In genomic region chr12:104824244-104824906, GRCm38 (mm10) we compare ENCODE assay signal across 9 mouse cellular contexts. TPM values are rescaled to one million over a fixed set of nuclear protein-coding genes. Genes with fewer than 3 reads are reported as not detected.
A peak's percentile ranks its signal among the peaks of the same experiment; 100 is the strongest.
DNase-seq lines count a peak whose midpoint lies in the region; ATAC-seq lines count a peak whose summit lies in the region.
"Had no signal": no experiment of that assay in that cellular context is flagged by ENCODE, and none has a peak within 500 bp of the region (broad histone marks: within the 10 kb centered on the region; RNA-seq: fewer than 3 reads in every experiment).

No protein-coding gene starts in this region.

- 90% methylated on average over 12 of the region's 12 CpGs for WGBS in midbrain, embryonic 11.5 days
- WGBS in midbrain, embryonic 10.5 days = 91% methylated on average over 12 of the region's 12 CpGs
- WGBS in heart, embryonic 11.5 days (ENCODE audit: insufficient replicate concordance) = 62% methylated on average over 12 of the region's 12 CpGs
- 75% methylated on average over 12 of the region's 12 CpGs for WGBS in midbrain, embryonic 16.5 days

- no peak overlapping the region for H3K4me3 ChIP-seq in midbrain, embryonic 11.5 days (ENCODE audit: low read depth, low read length)
- H3K4me3 ChIP-seq in midbrain, embryonic 10.5 days = no peak overlapping the region
- H3K4me3 ChIP-seq in heart, embryonic 11.5 days (ENCODE audit: low read depth, low read length) = no peak overlapping the region
- H3K4me3 ChIP-seq in midbrain, embryonic 16.5 days (ENCODE audit: low read depth, low read length) = no peak overlapping the region
- H3K4me3 ChIP-seq: limb, embryonic 12.5 days had no signal

- no peaks in the 10 kb centered on the region for H3K36me3 ChIP-seq in midbrain, embryonic 11.5 days (ENCODE audit: control insufficient read depth, insufficient read depth, low read length)
- no peaks in the 10 kb centered on the region for H3K36me3 ChIP-seq in midbrain, embryonic 10.5 days
- no peaks in the 10 kb centered on the region for H3K36me3 ChIP-seq in heart, embryonic 11.5 days (ENCODE audit: control insufficient read depth, insufficient read depth, low read length)
- H3K36me3 ChIP-seq in midbrain, embryonic 16.5 days (ENCODE audit: control insufficient read depth, insufficient read depth, low read length) = no peaks in the 10 kb centered on the region
- H3K36me3 ChIP-seq: limb, embryonic 12.5 days had no signal

- H3K4me2 ChIP-seq in midbrain, embryonic 11.5 days = no peak overlapping the region
- H3K4me2 ChIP-seq in heart, embryonic 11.5 days = peak overlapping the region; percentile 29; the same call in 1 of the 2 replicates
- H3K4me2 ChIP-seq in midbrain, embryonic 16.5 days (ENCODE audit: low read length) = no peak overlapping the region
- H3K4me2 ChIP-seq: limb, embryonic 12.5 days had no signal

- H3K4me1 ChIP-seq in midbrain, embryonic 11.5 days (ENCODE audit: control insufficient read depth, insufficient read depth, low read length) = peaks cover 2% of the 10 kb centered on the region; the same call in 1 of the 2 replicates
- H3K4me1 ChIP-seq in midbrain, embryonic 10.5 days = peaks cover 41% of the 10 kb centered on the region
- peaks cover 37% of the 10 kb centered on the region for H3K4me1 ChIP-seq in heart, embryonic 11.5 days (ENCODE audit: control insufficient read depth, insufficient read depth, low read length)
- peaks cover 5% of the 10 kb centered on the region; the same call in 1 of the 2 replicates for H3K4me1 ChIP-seq in midbrain, embryonic 16.5 days (ENCODE audit: control insufficient read depth, insufficient read depth, low read length)

- no peak overlapping the region for H3K9ac ChIP-seq in midbrain, embryonic 11.5 days (ENCODE audit: low read length)
- no peak overlapping the region for H3K9ac ChIP-seq in heart, embryonic 11.5 days (ENCODE audit: low read depth, low read length)
- H3K9ac ChIP-seq in midbrain, embryonic 16.5 days (ENCODE audit: low read depth, low read length) = no peak overlapping the region
- H3K9ac ChIP-seq: limb, embryonic 12.5 days had no signal

- no peak overlapping the region for H3K27ac ChIP-seq in midbrain, embryonic 11.5 days (ENCODE audit: low read depth, low read length)
- no peak overlapping the region for H3K27ac ChIP-seq in midbrain, embryonic 10.5 days (replicated peaks)
- H3K27ac ChIP-seq in heart, embryonic 11.5 days (ENCODE audit: low read depth, low read length) = peak overlapping the region; percentile 77
- H3K27ac ChIP-seq in midbrain, embryonic 16.5 days (ENCODE audit: low read length) = no peak overlapping the region
- H3K27ac ChIP-seq: limb, embryonic 12.5 days had no signal

- no peaks in the 10 kb centered on the region for H3K27me3 ChIP-seq in midbrain, embryonic 11.5 days (ENCODE audit: control insufficient read depth, insufficient read depth, low read length)
- H3K27me3 ChIP-seq in midbrain, embryonic 10.5 days (ENCODE audit: low read depth, poor library complexity, severe bottlenecking) = no peaks in the 10 kb centered on the region
- H3K27me3 ChIP-seq in heart, embryonic 11.5 days (ENCODE audit: control insufficient read depth, insufficient read depth, low read length) = no peaks in the 10 kb centered on the region
- H3K27me3 ChIP-seq in midbrain, embryonic 16.5 days (ENCODE audit: control insufficient read depth, insufficient read depth, low read depth, low read length) = no peaks in the 10 kb centered on the region

- no peaks in the 10 kb centered on the region for H3K9me3 ChIP-seq in midbrain, embryonic 11.5 days (ENCODE audit: control insufficient read depth, low read length)
- no peaks in the 10 kb centered on the region for H3K9me3 ChIP-seq in midbrain, embryonic 10.5 days (replicated peaks)
- H3K9me3 ChIP-seq in heart, embryonic 11.5 days (replicated peaks; ENCODE audit: control insufficient read depth, low read length) = no peaks in the 10 kb centered on the region
- H3K9me3 ChIP-seq in midbrain, embryonic 16.5 days (replicated peaks; ENCODE audit: control insufficient read depth, low read length, poor library complexity, severe bottlenecking) = no peaks in the 10 kb centered on the region
- H3K9me3 ChIP-seq: limb, embryonic 12.5 days had no signal

- DNase-seq in midbrain, embryonic 11.5 days (ENCODE audit: low spot score, missing footprints) = peak; percentile 79
- no peak for DNase-seq in midbrain, embryonic 10.5 days (ENCODE audit: low spot score)
- DNase-seq in c-Kit-positive CD71-positive TER-119-positive erythroid progenitor cells, embryonic 14.5 days (ENCODE audit: low spot score) = peak; percentile 85
- DNase-seq in kidney, postnatal 25 days = peak; percentile 94 to 97
- DNase-seq in embryo, embryonic 11 days = no peak
- no peak for DNase-seq in thymus, postnatal 0 days (ENCODE audit: low spot score)

- ATAC-seq in midbrain, embryonic 11.5 days (ENCODE audit: low FRiP score) = 0 out of 2 replicates have a peak, but pooled peaks have one; percentile 54
- ATAC-seq in heart, embryonic 11.5 days (replicated peaks; ENCODE audit: insufficient number of reproducible peaks, low FRiP score, low TSS enrichment) = peak; percentile 87
- ATAC-seq in midbrain, embryonic 16.5 days = 0 out of 2 replicates have a peak, but pooled peaks have one; percentile 34

RNA-seq across cellular contexts. Expression of gene Clmn, which starts 40.5 kb away (rescaled TPM):
- 1.9 and 2.5 TPM in 2 replicates for polyA plus RNA-seq in midbrain, embryonic 11.5 days (2014; fragmentation: Nextera tagmentation; extraction: Ambion mirVana)
- polyA plus RNA-seq in midbrain, embryonic 10.5 days (2016; fragmentation: Nextera tagmentation; extraction: Ambion mirVana) = 1.7 and 1.9 TPM in 2 replicates
- polyA plus RNA-seq in heart, embryonic 11.5 days (2014; fragmentation: Nextera tagmentation; extraction: Ambion mirVana) = 1.3 and 1.5 TPM in 2 replicates
- polyA plus RNA-seq in midbrain, embryonic 16.5 days (2015; fragmentation: Nextera tagmentation; extraction: Ambion mirVana) = 0.97 and 1.7 TPM in 2 replicates
- 0.62 and 0.65 TPM in 2 replicates for polyA plus RNA-seq in thymus, postnatal 0 days (2015; fragmentation: Nextera tagmentation; extraction: Ambion mirVana)

Comparison
In these comparisons a context has a peak if more than half of its experiments do, and no peak if none do; other contexts are left out.
1. DNase-seq: peak in midbrain, embryonic 11.5 days (single experiment), c-Kit-positive CD71-positive TER-119-positive erythroid progenitor cells, embryonic 14.5 days (single experiment) and kidney, postnatal 25 days (2 of 2); none in midbrain, embryonic 10.5 days (single experiment), embryo, embryonic 11 days (single experiment) and thymus, postnatal 0 days (single experiment).
2. ATAC-seq: peak in every context shown above with its lines; median percentile 87 in heart, embryonic 11.5 days; 54 in midbrain, embryonic 11.5 days; 34 in midbrain, embryonic 16.5 days.